Mouse (Mus musculus) inflammation-experienced regulatory T-cells, adult 6 months (primary cell): ENCODE measurements around the gene Dcaf11. TPM values are rescaled to one million over a fixed set of nuclear protein-coding genes. Genes with fewer than 3 reads are reported as not detected.

Experiments
- ATAC-seq: one replicate; pipeline ENCODE4 v1.8.0; 2017
- polyA plus RNA-seq, 3 experiments: library from polyadenylated mRNA; unstranded; fragments of 100-300 nt; shearing (Covaris generic); gene quantifications; one replicate each; pipeline ENCODE4 v1.2.1; 2017

The Dcaf11 gene
- polyA plus RNA-seq = 100 to 1,000 TPM in 1 of 3 experiments, 10 to 100 TPM in 2; 73.9 to 107 (median 81.0) TPM

DNA sequence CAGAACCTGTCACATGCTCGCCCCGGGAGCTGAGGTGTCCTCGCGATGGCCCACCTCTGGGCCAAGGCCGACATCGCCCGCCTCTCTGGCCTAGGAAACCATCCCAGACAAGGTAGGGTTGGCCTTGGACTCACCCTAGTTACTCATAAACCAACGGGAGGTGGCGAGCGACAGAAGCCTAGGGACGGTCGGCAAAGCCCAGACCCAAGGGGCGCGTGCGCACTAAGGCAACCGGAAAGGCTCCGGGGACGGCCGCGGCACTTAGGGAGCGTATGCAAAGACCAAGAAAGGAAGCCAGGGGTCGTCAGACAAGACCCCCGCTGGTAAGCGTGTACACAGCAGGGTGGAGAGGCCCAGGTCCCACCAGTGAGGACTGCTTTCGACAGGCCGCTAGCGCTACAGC, at the start of gene Dcaf11:
Gene Dcaf11 (plus strand): TSS at position 208 of the 403 bp plus-strand sequence.
- peak; percentile 37 for ATAC-seq

DNA sequence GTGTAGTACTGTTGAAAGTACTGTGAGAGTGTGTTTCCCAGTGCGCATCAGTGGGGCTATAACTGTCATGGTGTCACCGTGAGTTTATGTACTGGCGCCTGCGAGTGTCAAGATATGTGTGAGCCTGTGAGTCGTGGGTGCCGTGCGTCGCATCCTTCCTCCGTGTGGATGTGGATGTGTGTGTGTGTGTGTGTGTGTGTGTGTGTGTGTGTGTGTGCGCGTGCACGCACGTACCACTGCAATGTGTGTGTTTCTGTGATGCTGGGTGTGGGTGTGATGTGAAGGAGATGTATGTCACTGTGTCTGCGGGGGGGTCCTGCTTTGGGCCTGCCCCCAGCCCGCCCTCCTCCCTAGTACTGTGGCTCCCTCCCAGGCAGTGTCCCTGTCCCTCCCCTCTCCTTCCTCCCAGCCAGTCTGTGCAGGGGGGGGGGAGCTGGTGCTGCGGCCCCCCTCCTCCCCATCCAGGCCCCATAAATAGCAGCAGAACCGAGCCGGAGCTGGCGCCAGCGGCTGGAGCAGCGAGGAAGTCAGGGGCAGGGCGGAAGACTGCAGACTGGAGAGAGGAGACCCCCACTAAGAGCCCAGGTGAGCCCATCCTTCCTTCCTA, 49.6 kb upstream of the Dcaf11 start, which contains the start of gene Cpne6:
Gene Cpne6 (plus strand): TSS at position 321 of the 607 bp plus-strand sequence.
- ATAC-seq = no peak

DNA sequence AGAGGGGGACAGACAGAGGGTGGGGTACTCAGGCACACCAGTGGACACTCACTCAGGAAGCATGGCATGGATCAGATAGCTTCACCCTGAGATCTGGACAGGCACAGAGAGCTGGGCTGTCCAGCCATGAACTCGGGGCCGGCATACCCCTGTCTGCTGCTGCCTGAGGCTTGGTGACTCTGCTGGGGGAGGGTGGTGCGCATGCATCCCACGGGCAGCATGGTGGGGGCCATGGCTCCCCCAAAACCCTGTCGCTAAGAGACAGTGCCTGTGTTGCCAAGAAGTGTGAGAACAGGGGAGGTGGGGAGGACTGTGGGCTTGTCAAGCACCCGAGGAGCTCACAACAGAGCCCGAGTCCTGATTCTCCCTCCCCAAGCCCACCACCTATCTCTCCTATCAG, 48.8 kb upstream of the Dcaf11 start:
- no peak for ATAC-seq

DNA sequence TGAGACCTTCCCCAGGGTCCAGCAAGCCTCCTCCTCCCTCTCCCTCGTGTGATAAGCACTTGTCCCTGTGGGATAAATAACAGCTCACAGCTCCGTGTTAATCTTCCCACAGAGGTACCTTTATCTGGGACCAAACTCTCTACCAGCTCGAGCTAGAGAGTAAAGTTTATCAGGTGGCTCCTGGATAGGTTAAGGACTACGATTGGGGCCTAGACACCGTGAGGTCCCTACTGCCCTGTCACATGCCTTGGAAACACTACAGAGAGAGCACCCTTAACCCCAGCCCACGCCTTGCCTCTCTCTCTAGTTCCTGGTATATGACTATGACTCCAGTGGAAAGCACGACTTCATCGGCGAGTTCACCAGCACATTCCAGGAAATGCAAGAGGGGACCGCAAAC, 45.9 kb upstream of the Dcaf11 start:
- no peak for ATAC-seq

DNA sequence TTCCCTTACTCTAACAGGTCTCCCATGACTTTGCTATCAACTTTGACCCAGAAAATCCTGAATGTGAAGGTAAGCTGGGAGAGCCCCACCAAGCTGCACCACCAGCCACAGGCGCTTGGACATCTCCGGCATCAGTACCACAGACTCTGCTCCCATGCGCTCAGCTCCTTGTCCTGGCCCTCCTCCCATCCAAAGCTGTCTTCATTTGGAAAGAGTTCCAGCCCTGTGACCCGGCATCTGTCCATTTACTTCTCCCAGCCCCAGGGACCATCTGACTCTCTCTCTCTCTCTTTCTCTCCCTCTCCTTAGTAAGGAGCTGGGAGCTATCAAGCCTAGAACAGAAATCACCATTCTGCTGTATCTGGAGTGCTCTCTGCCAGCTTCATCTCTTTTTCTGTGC, 44.0 kb upstream of the Dcaf11 start:
- ATAC-seq = no peak

DNA sequence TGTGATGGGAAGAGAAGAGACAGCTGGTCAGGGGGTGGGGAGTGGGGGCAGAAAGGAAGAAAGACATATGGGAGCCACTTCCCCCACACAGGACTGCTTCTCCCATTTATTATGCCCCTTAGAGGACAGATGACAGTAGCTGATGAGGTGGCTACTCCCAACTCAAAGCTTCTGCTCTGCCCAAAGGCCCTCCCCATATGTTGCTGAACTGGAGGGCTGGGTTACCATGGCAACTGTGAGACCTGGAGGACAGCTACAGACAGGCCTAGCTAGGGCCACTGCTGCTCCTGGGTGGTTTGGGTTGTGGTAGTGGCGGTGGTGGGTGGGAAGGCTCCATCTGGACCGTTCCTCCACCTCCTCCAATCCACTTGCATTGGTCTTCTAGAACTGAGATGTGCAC, 40.9 kb upstream of the Dcaf11 start:
- ATAC-seq = no peak

DNA sequence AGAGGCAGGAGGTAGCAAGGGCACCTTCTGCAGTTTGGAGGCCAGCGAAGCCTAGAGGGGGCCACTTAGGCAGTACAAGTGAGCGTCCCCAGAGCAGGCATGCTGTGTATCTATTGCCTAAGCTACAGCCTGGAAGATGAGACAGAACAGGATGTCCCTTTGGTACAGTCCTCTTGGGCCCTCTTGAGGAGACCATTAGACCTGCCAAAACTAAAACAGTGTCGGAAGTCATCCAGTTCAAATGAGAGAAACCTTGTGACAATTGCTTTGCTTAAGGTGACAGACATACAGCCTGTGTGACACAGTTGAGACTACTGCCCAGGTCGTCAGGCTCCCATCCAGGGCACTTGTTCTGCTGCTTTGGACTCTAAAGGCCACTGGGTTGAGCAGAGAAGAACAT, 40.2 kb upstream of the Dcaf11 start:
- ATAC-seq = no peak

DNA sequence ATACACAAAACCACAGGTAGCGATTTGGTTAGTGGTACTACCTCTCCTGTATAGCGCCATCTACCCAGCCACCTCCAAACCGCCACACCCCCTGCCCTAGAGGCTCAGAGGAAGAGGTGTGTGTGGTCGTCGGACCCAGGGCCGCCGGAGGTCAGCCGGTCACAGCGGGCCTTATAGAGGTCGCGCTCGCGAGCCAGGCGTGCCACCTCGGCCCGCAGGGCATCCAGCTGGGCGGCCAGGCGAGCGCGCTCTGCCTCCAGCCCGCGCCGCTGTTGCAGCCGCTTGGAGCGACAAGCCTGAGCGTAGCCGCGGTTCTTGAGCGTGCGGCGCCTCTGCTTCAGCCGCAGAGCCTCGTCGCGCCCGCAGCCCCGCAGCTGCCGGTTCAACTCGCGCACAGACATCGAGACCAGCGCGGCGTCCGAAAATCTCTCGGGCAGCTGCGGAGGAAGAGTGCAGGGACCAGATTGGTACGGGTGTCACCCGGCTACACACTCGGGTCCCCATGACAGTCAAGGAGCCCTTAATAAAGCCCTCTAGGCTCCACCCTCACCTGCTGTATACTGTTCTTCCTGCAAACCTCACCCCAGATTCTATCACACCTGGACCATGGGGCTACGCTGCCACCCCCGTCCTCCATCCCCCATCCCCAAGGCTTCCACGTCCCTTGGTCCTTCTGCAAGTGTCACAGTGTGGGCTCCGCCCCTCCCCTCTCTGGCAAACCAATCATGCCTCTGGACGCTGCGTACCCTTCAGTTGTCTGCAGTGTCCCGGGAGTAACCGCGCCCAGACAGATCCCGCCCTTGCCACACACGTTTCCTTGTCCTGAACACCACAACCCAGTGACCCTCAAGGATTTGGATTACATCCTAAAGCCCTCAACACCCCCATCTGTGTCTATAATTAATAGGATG, 39.1 kb upstream of the Dcaf11 start:
- ATAC-seq = no peak

DNA sequence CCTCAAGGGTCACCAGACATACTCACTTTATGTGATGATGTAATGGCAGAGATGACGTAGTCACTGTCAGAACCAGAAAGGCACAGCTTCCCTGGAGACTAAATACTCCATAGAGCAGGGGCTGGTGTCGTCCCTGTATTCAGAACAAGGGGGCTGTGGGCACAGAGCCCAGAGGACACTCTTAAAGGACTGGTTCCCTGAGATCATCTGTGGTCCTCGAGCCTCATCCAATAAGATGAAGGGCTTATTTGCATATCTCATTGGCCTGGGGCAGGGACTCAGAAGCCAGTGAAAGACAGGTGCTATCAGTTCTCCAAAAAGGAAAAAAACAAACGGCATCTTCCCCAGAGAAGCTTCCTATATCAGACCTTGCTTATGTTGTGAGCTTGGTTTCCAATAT, 35.7 kb upstream of the Dcaf11 start:
- ATAC-seq = no peak

DNA sequence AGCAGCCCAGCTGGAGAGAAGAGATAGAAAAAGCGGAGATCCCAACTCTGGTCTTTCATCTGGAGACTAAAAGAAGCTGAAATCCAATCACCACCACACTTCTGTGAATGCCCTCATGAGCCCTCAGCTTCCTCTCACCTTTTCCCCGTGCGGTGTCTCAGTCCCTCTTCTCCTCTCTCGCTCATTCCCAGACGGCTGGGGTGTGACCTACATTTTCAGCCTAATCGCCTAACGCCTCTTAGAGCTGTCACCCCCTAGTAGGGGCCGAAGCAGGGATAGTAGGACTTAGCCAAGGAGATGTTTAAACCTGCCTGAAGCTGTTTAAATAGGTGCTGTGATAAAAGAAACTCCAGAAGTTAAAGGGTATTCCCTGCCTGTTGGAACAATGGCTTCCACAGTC, 35.0 kb upstream of the Dcaf11 start, which contains the start of gene Nrl:
Gene Nrl (minus strand): TSS at position 197 of the 400 bp plus-strand sequence.
- no peak for ATAC-seq

DNA sequence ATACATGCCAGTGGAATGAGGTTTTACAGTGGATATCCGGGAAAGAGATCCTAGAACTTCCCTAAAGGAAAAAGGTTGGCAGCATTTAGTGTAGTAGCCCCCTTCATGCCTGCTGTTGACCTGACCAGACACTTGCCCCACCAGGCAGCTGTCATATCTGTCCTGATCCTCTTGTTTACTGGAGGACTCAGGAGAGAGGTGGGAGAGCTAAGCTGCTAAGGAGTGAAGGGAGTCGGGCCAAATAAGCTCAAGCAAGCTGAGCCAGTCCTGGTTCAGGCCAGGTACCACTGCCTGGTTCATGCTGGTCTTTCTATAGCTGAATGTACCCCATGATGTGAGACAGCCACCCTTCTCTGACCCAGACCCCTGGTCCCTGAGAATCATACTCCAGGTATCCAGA, 33.1 kb upstream of the Dcaf11 start:
- no peak for ATAC-seq

DNA sequence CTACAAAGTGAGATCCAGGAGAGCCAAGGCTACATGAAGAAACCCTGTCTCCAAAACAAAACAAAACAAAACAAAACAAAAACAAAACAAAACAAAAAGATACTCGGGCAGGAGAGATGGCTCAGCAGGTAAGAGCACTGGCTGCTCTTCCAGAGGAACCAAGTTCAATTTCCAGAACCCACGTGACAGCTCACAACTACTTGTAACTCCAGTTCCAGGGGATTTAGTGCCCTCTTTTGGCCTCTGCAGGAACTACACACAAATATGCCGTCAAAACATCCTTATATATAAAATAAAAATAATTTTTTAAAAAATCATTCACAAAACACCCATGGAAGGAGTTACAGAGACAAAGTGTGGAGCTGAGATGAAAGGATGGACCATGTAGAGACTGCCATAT, 31.9 kb upstream of the Dcaf11 start:
- ATAC-seq = no peak

DNA sequence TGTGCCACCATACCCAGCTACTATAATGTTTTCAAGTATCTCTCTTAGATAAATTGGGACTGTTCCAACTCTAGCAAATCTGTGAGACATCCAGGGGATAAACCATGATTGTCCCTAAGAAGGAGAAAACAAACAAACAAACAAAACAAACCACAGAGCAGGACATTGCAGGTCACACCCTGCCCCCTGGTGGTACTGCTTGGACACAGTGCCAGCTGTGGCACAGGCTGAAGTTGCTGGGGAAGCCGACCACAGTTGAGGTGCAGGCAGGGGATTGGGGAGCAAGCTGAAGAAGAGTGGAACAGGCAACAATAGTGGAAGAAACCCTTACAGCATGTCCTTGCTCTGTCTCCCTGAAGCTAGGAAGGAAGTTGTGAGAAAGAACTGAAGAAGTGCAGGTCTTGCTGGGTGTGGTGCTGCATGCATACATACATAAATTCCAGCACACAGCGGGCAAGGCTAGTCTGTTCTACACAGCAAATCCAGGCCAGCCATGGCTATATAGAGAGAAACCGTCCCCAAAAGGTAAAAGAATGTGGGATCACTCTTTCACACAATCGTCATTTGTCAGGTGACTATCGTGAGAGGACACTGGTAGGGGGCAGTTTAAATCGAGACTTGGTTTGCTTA, 23.6 kb upstream of the Dcaf11 start:
- no peak for ATAC-seq

DNA sequence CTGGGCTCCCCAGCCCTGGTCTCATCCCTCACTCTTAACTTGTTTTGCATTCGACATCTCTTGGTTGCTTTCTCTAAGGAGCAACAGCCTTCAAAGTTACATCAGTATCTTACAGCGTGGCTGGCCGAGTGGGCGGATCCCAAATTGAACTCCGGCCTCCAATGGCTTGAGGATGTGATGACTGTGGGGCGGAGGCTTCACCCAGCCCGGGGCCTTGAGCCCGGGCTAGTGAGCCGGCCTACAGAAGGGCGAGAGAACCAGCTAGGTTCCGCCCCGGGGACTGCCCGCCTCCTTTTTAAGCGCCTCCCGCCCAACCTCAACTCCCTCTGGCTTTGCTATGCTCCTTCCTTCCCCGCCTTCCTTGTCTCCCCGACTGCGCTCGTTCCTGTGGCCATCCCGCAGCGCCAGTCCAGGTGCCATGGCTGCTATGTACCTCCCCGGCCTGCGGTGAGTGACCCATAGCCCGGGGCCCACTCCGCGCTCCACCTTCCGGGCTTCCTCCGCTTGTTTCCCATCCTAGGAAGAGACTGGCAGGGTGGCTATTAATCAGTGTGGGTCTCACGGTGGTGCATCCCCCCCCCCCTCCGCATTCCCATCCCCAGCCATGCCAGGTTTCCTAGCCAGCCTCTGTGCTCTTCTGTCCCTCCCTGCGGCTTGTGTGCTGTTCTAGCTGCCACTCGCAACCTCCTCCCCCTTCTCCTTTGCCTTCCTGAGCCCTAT, 19.6 kb upstream of the Dcaf11 start, which contains the start of gene Pck2:
Gene Pck2 (plus strand): TSS at position 200 of the 720 bp plus-strand sequence.
- peak; percentile 69 for ATAC-seq

DNA sequence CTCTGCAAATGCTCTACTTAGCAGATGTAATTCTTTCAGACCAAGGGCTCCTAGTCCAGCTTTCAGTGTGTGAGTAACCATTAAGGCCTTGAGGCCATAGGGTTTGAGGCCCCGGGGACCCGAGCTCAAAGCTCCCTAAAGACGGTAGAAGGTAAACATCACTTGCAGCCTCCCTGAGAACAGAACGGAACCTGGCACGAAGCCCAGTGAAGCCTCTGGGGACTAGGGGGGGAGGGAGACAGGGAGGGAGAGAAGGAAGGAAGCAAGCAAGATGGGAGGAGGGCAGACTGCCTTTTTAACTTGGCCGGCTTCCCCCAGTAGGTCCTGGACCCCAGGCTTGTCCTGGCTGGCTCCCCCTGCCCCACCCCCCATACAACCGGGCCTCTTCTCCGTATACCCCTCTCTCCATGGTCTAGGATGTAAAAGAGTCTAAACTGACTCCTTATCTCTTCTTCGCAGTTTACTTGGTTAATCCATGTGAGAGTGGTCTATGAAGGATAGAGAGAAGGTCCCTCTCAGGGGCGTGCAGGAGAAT, 19.0 kb upstream of the Dcaf11 start:
- peak; percentile 29 for ATAC-seq

DNA sequence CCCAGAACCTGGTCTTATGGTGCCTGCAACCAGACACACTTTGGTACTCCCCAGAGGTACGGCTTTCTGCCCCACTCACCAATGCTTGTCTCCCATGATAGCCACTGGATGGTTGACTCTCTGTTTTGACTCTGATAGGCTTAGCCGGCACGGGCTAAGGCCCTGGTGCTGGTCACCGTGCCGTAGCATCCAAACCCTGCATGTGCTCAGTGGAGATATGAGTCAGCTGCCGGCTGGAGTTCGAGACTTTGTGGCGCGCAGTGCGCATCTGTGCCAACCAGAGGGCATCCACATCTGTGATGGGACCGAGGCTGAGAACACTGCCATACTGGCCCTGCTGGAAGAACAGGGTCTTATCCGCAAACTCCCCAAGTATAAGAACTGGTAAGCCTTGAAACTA, 17.5 kb upstream of the Dcaf11 start:
- no peak for ATAC-seq

DNA sequence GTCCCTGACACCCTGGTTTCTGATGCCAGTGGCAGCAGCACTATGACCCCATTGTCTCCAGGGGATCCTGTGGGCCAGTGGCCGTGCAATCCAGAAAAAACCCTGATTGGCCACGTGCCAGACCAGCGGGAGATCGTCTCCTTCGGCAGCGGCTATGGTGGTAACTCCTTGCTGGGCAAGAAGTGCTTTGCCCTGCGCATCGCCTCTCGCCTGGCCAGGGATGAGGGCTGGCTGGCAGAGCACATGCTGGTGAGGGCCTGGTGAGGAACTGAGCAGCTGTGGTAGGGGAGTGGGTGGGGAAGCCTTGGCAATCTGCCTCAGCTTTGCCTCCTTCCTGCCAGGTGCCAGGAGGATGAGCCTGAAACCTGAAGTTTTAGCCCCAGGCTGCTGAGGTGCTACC, 15.5 kb upstream of the Dcaf11 start:
- no peak for ATAC-seq

DNA sequence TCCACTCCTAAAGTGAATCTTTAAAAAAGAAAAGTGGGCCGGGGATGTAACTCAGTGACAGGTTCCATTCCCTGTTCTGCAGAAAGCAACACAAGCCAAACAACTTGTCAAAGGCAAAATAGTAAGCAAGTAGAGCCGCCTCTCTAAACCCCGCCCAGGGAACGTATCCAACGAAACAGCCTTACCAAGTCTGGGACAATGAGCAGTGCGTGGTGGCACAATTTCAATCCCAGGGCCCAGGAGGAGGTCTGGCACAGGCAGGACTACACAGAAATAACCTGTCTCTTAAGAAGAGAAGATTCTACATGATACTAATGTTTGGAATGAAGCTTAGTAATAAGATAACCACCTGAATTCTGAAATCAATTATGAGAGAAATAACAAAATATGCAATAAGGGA, 9.6 kb upstream of the Dcaf11 start:
- no peak for ATAC-seq

DNA sequence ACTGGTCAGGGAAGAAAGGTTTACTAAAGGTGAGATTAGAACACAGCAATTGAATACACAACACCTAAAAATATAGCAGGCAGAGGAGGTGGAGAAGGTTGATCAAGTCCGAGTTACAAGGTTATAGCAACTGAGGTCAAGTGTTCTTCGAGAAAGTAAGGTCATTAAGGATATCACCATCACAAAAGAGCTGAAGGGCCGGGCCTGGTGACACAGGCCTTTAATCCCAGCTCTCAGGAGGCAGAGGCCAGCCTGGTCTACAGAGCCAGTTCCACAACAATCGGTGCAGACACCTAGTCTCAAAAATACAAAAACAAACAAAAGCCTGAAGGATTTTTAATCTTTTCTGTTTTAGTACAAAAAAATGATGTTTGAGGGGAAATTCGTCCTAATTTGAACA, 8.5 kb upstream of the Dcaf11 start:
- ATAC-seq = no peak

DNA sequence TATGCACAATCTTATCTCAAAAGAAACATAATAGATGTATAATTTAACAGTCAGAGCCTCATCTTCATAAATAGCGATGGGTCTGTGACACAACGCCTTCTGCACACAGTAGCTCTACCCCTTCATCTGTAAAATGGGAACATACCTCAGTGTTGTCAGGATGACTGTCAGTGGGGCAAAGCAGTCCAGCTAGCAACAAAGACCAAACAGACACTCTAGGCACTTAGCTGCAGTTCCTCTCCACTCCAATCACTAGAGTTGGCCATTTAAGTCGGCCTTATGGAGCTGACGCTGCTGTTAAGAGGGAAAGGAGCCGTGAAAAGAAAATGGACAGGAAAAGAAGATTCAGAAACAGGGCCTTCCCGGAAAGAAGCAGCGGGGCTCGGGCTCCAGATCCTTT, 8.0 kb upstream of the Dcaf11 start:
- no peak for ATAC-seq

DNA sequence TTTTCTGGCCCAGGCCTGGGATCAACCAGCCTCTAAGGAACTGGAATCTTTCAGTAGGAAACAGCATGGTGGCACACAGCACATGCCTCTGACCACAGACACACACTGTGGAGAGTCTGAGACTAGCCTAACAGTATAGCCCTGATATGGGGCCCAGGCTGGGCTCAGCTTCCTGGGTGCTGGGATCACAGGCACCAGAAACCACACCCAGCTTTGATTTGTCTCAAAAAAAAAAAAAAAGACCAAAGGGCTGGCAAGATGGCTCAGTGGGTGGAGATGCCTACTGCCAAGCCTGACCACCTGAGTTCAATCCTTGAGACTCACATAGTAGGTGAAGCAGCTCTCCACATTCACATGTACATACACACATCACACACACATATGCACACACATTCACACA, 5.2 kb upstream of the Dcaf11 start:
- ATAC-seq = no peak

DNA sequence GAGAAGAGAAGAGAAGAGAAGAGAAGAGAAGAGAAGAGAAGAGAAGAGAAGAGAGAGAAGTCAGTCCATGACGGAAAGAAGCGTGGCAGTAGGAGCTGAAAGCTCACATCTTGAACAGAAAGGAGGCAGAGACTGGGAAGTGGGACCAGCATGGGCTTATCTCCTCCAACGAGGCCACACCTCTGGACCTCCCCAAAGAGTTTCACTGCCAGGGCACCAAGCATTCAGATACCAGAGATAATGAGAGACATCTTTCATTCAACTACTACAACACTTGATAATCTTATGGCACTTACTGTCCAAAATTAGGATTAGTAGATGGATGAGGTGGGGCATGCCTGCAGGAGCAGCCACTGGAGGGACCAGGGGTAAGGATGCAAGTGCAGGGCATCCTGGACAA, 4.0 kb upstream of the Dcaf11 start:
- ATAC-seq = no peak

DNA sequence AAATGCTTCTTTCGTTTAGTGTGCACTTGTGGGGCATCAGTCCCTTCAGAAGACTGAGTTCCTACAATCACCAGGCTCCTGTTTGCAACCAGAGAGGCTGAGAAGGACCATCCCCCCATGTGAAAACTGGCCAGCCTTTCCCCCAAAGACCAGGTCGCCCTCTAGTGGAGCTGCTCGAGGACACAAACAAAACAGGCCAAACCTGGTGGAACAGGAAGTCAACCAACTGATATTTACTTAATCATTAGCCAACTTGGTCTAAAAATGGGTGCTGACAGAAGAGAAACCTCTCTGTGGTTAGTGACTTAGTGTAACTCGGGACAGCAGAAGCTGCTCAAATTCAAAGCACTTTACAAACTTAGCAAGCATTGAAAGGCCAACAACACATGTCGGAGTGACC, 2.8 kb upstream of the Dcaf11 start:
- peak; percentile 19 for ATAC-seq
